Mouse (Mus musculus) spleen, postnatal 36 days (tissue): ENCODE measurements around the gene H2-T23.
A peak's percentile ranks its signal among the peaks of the same experiment; 100 is the strongest.

Experiments
- DNase-seq, 2 experiments: peaks; one replicate each; pipeline ENCODE4 v3.0.0; 2022; ENCODE audit warnings: low spot score in 2 of 2, mixed read lengths in 1 of 2

Gene H2-T23

GRCm38 (mm10) chr17:35993675-35994074 lies 39.0 kb downstream of the H2-T23 start:
- peak; percentile 71 to 72 for DNase-seq

GRCm38 (mm10) chr17:35991781-35992180 lies 40.9 kb downstream of the H2-T23 start:
- no peak for DNase-seq

- no peak for DNase-seq
Measured at GRCm38 (mm10) chr17:35981776-35982175, 50.9 kb downstream of the H2-T23 start.

- peak in 1 of 2 experiments; percentile 19 for DNase-seq
Measured at GRCm38 (mm10) chr17:35980363-35980754, 52.3 kb downstream of the H2-T23 start.
